Mouse (Mus musculus): ENCODE measurements around the gene Rasgrp3.

DNA sequence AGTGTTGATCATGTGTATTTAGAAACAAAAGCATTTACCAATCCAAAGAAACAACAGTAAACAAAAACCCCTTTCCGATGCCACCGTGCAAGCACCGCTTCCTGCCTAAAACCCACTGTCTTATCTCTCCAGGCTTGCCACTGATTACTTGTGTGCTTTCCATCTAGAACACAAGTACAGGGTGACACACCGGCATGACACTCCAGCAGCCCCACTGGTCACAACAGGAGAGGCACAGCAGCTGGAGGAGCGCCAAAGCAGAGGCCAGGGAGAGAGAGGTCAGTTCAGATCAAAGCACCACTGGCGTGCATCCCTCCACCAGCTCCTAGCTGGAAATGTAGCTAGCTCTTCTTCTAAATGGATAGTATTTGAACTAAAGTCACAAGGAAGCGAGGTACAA is 108.6 kb downstream of the Rasgrp3 start:
- TF ChIP-seq POLR2A (IDR thresholded peaks at IDR 0.05; ENCODE audit: low read depth, low read length) (no peak), CTCF (IDR thresholded peaks at IDR 0.05; ENCODE audit: extremely low read depth, insufficient read length, insufficient replicate concordance, low read depth, low read length) (no peak)
